Mouse (Mus musculus): Measurements from ENCODE around the gene Fgfr1op2. TPM values are rescaled to one million over a fixed set of nuclear protein-coding genes. Genes with fewer than 3 reads are reported as not detected.
"Not testable (repeated sequence)": the region's sequence is repeated elsewhere in the genome, so short reads cannot be mapped to it uniquely, and the experiment has no call there.

The Fgfr1op2 gene
- polyA plus RNA-seq, 1 experiment from 2014 or later, result 93.5 TPM

DNA sequence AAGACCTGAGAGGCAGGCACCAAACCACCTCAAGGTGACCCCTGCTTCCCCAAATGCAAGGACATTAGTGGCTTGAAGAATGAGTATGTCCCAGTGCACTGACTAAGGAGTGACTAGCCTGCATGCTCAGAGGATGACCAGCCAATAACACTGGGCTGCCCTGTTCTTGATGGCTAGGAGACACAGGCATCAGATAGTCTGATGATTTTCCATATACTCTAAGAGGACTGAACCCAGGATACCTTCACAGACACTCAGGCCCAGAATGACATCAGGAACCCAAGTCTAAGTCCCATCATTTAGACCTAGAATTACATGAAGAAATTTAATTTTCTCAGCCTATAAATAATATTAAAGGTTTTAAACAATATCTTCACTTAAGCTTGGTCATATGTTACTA is 25.7 kb upstream of the Fgfr1op2 start:
- H3K4me3 ChIP-seq, result no peak overlapping the region
- H3K9me3 ChIP-seq, result peaks cover 4% of the 10 kb centered on the region; the same call in 1 of the 2 replicates
- H3K4me1 ChIP-seq, result no peaks in the 10 kb centered on the region
- ATAC-seq (ENCODE audit: low FRiP score, low read depth), result no peak
- peaks cover 82% of the 10 kb centered on the region for H3K36me3 ChIP-seq
- H3K9ac ChIP-seq, result no peak overlapping the region
- no peaks in the 10 kb centered on the region for H3K27me3 ChIP-seq
- no peak overlapping the region for H3K27ac ChIP-seq
- H3K4me2 ChIP-seq (replicated peaks), result no peak overlapping the region

DNA sequence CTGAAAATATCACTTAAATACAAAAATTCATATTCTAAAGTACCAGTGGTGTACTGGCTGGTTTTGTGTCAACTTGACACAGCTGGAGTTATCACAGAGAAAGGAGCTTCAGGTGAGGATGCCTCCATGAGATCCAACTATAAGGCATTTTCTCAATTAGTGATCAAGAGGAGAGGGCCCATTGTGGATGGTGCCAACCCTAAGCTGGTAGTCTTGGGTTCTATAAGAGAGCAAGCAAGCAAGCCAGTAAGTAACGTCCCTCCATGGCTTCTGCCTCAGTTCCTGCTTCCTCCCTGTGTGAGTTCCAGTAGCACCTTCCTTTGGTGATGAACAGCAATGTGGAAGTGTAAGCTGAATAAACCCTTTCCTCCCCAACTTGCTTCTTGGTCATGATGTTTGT is 14.5 kb upstream of the Fgfr1op2 start:
- ATAC-seq (ENCODE audit: low FRiP score, low read depth); H3K4me2 ChIP-seq (replicated peaks); H3K4me1 ChIP-seq; H3K4me3 ChIP-seq; H3K27ac ChIP-seq; H3K9ac ChIP-seq; H3K9me3 ChIP-seq; H3K27me3 ChIP-seq: not testable (repeated sequence)
- 83% methylated on average over 1 of the region's 1 CpGs for WGBS
- H3K36me3 ChIP-seq, result peaks cover 53% of the 10 kb centered on the region

DNA sequence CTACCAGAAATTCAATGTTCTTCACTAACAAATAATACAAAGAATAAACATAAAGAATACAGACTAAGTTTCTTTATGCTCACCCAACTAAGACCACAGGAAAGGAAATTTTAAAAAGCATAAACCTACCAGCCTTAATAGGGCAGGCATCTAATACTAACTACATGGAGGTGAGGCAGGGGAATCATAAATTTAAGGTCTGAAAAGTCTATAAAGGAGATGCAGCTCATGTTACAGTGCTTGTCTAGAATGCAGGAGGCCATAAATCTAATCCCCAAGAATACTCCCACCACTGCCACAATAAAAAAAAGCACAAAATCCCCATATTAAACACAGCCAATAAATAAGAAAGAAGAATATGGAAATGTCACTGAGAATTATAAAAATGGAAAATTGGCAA is 4.9 kb upstream of the Fgfr1op2 start:
- ATAC-seq (ENCODE audit: low FRiP score, low read depth), result no peak
- no peaks in the 10 kb centered on the region for H3K27me3 ChIP-seq

DNA sequence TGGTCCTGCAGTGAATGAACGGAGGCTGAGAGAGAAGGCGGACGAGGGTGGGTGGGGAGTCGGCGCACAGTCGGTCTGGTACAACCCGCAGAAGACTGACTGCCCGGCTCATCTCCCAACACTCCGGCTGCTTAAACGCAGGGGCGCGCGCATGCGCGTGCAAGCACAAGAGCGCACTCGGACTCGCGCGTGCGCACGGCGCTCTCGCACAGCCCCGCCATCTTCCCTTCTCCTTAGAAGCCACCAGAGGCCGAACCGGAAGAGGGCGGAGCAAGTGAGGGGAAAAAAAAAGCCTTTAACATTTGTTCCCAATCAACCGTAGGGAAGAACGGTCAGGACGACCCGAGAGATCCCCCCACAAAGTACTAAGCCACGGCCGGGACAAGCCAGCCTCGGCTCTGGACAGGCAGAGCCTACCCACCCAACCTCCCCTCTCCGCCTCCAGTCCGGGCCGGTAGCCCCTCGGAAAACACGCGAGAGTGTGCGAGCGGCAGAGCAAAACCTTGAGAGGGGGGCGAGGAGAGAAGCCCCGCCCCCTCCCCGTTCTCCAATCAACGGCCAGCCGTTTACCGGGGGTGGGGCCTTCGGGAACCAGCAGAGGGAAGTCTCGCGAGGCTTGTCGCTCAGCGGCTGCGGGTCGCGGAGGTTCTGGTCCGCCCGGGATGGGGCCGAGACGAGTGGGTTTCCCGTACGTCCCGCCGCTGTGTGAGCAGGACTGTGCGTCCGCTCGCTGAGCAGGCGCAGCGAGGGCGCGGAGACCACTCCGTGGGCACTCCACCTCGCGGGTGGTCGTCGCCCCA is 507 bp downstream of the Fgfr1op2 start, which contains the start of gene Ints13:
Gene Ints13, minus strand, starts transcription at position 526 of the 800 bp plus-strand sequence.
- Histone ChIP-seq H3K4me2 (replicated peaks) (peak within 1 kb of the TSS; percentile 75), H3K9me3 (no peaks in the 10 kb centered on the region), H3K4me1 (peaks cover 37% of the 10 kb centered on the region), H3K4me3 (peak within 1 kb of the TSS; percentile 90), H3K36me3 (no peaks in the 10 kb centered on the region), H3K27me3 (no peaks in the 10 kb centered on the region), H3K27ac (peak within 1 kb of the TSS; percentile 97), H3K9ac (peak within 1 kb of the TSS; percentile 91)
- WGBS, result under 1% methylated on average over 77 of the region's 77 CpGs
- peak; percentile 95 for ATAC-seq (ENCODE audit: low FRiP score, low read depth)

More for the DNA sequence above, 4.9 kb upstream of the Fgfr1op2 start:
- Histone ChIP-seq H3K36me3 (peaks cover 20% of the 10 kb centered on the region), H3K9me3 (no peaks in the 10 kb centered on the region), H3K27ac (no peak overlapping the region), H3K4me1 (peaks cover 30% of the 10 kb centered on the region), H3K4me3 (no peak overlapping the region), H3K9ac (no peak overlapping the region), H3K4me2 (replicated peaks) (no peak overlapping the region)

DNA sequence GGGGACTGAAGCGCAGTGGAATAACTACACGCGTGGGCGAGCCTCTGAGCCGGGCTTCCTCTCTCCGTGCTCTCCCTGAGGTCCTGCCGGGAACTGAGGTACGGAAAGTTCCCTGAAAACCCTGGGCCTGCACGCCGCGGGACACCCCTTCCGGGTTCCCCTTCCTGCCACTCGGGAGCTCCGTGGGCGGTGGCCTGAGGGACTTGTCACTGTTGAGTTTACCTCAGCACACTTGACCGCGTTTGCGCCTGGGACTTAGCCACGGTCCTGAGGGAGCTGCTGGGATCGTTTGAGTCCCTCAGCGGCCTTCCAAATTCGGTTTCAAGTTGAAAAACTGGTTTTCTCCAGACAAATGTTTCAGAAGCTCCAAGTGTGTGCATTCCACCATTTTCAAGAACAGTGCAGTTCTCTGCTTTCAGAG is 1.1 kb downstream of the Fgfr1op2 start:
- no peaks in the 10 kb centered on the region for H3K9me3 ChIP-seq
- peak overlapping the region; percentile 91 for H3K9ac ChIP-seq
- H3K4me3 ChIP-seq, result peak overlapping the region; percentile 90
- under 1% methylated on average over 22 of the region's 22 CpGs for WGBS
- H3K4me2 ChIP-seq (replicated peaks), result peak overlapping the region; percentile 70
- ATAC-seq (ENCODE audit: low FRiP score, low read depth), result peak; percentile 38
- peak overlapping the region; percentile 97 for H3K27ac ChIP-seq
- peaks cover 34% of the 10 kb centered on the region for H3K4me1 ChIP-seq
- H3K27me3 ChIP-seq, result no peaks in the 10 kb centered on the region
- no peaks in the 10 kb centered on the region for H3K36me3 ChIP-seq

DNA sequence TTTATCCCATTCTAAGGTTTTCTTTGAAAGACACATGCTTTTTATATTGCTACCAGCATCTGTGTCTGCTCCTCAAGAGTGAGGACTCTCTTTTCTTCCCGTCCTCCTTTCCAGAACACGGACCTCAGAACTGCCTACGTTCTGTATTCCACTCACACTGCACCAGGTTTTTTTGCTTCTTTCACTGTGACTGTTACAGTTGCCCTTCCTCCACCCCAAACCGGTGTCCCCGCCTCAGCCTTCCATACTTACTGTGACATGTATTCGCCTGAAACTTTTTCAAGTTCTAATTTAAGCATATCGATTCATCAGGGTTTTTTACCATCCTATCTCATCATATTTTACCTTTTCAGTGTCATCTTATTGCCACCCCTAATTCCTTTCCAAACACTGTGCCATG is 1.6 kb downstream of the Fgfr1op2 start:
- H3K4me3 ChIP-seq, result peak overlapping the region; percentile 90
- H3K9ac ChIP-seq, result peak overlapping the region; percentile 91
- H3K27ac ChIP-seq, result peak overlapping the region; percentile 97
- H3K4me1 ChIP-seq, result peaks cover 32% of the 10 kb centered on the region
- no peaks in the 10 kb centered on the region for H3K9me3 ChIP-seq
- WGBS, result 11% methylated on average over 7 of the region's 7 CpGs
- ATAC-seq (ENCODE audit: low FRiP score, low read depth), result no peak
- no peaks in the 10 kb centered on the region for H3K27me3 ChIP-seq
- peak overlapping the region; percentile 70 for H3K4me2 ChIP-seq (replicated peaks)
- no peaks in the 10 kb centered on the region for H3K36me3 ChIP-seq

DNA sequence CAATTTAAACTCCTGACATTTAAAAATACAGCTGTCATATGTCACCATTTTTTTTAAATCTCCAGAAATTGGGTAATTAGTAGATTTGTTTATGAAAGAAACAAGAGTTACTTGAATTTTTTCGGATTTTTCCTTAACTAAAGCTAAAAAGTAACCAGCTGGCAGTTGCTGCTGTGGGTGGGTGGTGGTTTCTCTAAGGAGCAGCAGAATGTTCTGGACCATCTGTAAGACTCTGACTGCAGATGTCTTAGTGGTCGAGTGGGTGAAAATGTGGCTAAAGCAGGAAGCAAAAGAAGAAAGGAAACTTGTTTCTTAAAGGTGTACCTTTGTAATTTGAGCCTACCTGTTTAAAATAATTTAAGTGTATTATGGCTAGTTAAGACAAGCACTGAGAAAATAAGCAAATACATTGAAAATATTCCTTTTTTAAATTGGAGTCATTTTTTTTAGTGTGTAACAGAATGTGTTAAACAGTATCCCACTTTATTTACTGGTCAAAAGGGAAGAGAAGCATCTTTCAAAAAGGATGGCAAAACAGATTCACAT is 3.5 kb downstream of the Fgfr1op2 start:
- H3K4me1 ChIP-seq, result peaks cover 27% of the 10 kb centered on the region
- H3K27ac ChIP-seq, result no peak overlapping the region
- WGBS, result 27% methylated on average over 2 of the region's 2 CpGs
- H3K27me3 ChIP-seq, result no peaks in the 10 kb centered on the region
- no peak overlapping the region for H3K4me3 ChIP-seq
- no peak overlapping the region for H3K4me2 ChIP-seq (replicated peaks)
- no peaks in the 10 kb centered on the region for H3K9me3 ChIP-seq
- H3K9ac ChIP-seq, result no peak overlapping the region
- H3K36me3 ChIP-seq, result no peaks in the 10 kb centered on the region; the same call in 1 of the 2 replicates
- no peak for ATAC-seq (ENCODE audit: low FRiP score, low read depth)

DNA sequence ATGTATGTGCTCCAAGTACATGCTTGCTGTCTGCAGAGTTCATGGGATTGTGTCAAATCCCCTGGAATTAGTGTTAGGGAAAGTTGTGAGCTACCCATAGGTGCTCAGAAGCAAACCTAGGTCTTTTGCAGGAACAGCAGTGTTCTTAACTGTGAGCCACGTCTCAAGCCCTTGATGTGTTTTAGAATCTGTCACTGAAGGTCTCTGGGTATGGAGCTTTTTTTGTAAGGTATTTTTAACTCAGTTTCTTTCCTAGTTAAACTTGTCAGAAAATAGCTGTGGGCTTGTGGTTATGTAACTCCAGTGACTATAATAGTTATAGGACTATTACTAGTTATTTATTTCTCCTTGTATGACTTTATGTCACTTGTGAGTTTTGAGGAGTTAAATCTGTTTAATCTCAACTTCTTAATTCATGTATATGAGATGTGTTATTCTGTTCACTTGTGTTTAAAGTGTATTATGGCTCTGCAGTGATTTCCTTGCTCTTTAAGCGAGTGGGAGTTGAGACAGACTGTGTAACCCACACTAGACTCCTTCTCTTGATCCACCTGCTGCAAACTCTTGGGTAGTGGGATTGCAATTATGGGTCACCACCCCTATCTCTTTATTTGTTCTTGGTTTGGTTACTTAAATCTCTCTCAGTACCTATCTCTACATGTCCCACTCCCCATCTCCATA is 6.5 kb downstream of the Fgfr1op2 start:
- no peak overlapping the region for H3K27ac ChIP-seq
- ATAC-seq (ENCODE audit: low FRiP score, low read depth), result no peak
- no peak overlapping the region for H3K4me2 ChIP-seq (replicated peaks)
- no peak overlapping the region for H3K9ac ChIP-seq
- H3K4me1 ChIP-seq, result peaks cover 13% of the 10 kb centered on the region
- H3K4me3 ChIP-seq, result no peak overlapping the region
- 74% methylated on average over 2 of the region's 2 CpGs for WGBS
- no peaks in the 10 kb centered on the region for H3K9me3 ChIP-seq
- no peaks in the 10 kb centered on the region for H3K27me3 ChIP-seq
- peaks cover 27% of the 10 kb centered on the region for H3K36me3 ChIP-seq

DNA sequence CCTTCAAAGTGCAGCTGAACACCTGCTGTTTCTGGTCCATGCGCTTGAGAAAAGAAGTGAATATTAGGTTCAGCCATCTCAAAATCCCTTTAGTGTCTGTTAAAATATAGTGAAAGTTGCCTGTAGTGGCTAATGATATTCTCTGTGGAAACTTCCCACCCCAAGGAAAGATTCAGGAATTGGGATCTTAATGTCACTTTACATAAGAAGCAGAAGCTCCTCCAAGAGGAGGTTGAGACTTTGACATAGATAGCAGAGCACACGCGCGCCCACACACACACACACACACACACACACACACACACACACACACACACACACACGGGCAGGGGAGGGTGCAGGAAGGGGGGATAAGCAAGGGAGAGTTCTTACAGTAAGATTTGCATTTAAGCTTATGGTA is 8.1 kb downstream of the Fgfr1op2 start:
- no peak overlapping the region for H3K4me2 ChIP-seq (replicated peaks)
- no peak for ATAC-seq (ENCODE audit: low FRiP score, low read depth)
- H3K36me3 ChIP-seq, result peaks cover 43% of the 10 kb centered on the region
- H3K27ac ChIP-seq, result no peak overlapping the region
- no peak overlapping the region for H3K9ac ChIP-seq
- 0 out of 2 replicates have a peak, but pooled peaks cover 2% of the 10 kb centered on the region for H3K4me1 ChIP-seq
- no peak overlapping the region for H3K4me3 ChIP-seq
- H3K9me3 ChIP-seq, result no peaks in the 10 kb centered on the region
- WGBS, result 91% methylated on average over 5 of the region's 5 CpGs
- H3K27me3 ChIP-seq, result no peaks in the 10 kb centered on the region

DNA sequence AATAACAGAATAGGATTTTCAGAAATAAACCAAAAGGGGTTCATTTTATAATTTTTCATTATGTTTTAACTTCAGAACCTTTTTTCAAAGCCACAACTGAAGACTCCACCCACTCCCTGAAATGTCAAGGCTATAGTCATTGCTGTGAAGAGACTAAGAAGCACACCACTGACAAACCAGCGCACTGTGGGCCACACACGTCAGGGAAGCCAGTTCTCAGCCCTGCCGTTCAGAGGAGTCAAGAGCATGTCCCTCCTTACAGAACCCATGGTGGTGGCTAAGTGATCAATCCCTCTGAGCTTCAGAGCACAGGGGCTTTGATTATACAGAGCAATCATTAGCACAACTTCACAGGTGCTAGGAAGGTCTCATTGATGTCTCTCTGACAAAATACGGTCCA is 25.6 kb downstream of the Fgfr1op2 start:
- WGBS, result 72% methylated on average over 4 of the region's 4 CpGs
- Histone ChIP-seq H3K36me3 (peaks cover 82% of the 10 kb centered on the region), H3K4me2 (replicated peaks) (no peak overlapping the region), H3K9me3 (no peaks in the 10 kb centered on the region), H3K27me3 (no peaks in the 10 kb centered on the region), H3K27ac (no peak overlapping the region), H3K4me1 (no peaks in the 10 kb centered on the region), H3K9ac (no peak overlapping the region), H3K4me3 (no peak overlapping the region)
- ATAC-seq (ENCODE audit: low FRiP score, low read depth), result no peak

DNA sequence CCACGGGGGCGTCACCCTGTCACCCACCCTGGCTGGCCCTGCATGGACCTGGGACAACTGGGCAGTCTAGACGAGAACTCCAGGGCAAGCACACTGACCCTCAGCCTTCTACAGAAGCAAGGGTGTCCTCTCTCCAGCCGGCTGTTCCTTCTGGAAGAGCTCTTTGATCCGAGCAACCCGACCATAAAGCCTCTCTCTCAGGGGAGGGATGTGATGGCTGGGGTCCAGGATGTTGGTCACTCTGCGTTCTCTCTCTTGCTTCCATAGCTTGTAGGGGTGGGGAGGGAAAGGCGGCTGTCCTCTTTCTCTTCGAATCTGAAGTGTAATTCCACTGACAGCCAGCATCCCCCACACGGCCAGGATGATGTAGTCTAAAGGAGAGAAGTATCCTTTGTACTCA is 26.6 kb downstream of the Fgfr1op2 start:
- WGBS, result 76% methylated on average over 10 of the region's 10 CpGs
- no peak for ATAC-seq (ENCODE audit: low FRiP score, low read depth)

DNA sequence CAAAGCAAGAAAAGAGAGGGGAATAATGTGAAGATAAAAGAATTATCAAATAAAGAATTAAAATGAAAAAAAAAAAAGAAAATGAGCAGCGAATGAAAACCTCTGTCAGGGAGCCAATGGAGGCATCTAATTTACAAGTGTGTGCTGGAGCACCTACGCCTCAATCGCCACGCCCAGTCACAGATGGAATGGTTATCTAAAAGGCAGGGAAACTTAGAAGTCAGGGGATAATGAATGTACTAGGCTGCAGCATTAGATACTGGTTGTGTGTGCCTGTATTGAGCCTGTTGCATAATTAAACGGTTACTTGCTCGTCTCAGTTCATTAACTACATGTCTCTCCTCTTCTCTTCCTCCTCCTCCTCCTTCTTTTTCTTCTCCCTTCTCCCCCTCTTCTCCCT is 34.4 kb downstream of the Fgfr1op2 start:
- H3K9ac ChIP-seq, result no peak overlapping the region
- H3K27me3 ChIP-seq, result no peaks in the 10 kb centered on the region
- H3K4me2 ChIP-seq (replicated peaks), result no peak overlapping the region
- H3K9me3 ChIP-seq, result no peaks in the 10 kb centered on the region
- H3K4me3 ChIP-seq, result no peak overlapping the region
- H3K36me3 ChIP-seq, result peaks cover 89% of the 10 kb centered on the region
- WGBS, result 89% methylated on average over 6 of the region's 6 CpGs
- H3K27ac ChIP-seq, result no peak overlapping the region
- no peak for ATAC-seq (ENCODE audit: low FRiP score, low read depth)
- H3K4me1 ChIP-seq, result no peaks in the 10 kb centered on the region

More for the DNA sequence above, 26.6 kb downstream of the Fgfr1op2 start:
- Histone ChIP-seq H3K9me3 (no peaks in the 10 kb centered on the region), H3K36me3 (peaks cover 88% of the 10 kb centered on the region), H3K4me3 (no peak overlapping the region), H3K27ac (no peak overlapping the region), H3K9ac (no peak overlapping the region), H3K4me1 (no peaks in the 10 kb centered on the region), H3K4me2 (replicated peaks) (no peak overlapping the region), H3K27me3 (no peaks in the 10 kb centered on the region)

All from limb, embryonic 13.5 days (tissue).